Mouse (Mus musculus) ES-E14 (cell line): ENCODE data around the gene Emsy. TPM values are rescaled to one million over a fixed set of nuclear protein-coding genes. Genes with fewer than 3 reads are reported as not detected.

Experiments used
- DNase-seq: peaks from one replicate; pipeline ENCODE4 v3.0.0-alpha.2; 2013; ENCODE audit warnings: low read depth, low spot score
- H3K27ac ChIP-seq: 2 replicates; pipeline ENCODE4 v1.5.1; 2012; ENCODE audit warnings: low read depth, mild to moderate bottlenecking, low read length, moderate library complexity, mixed read lengths; ENCODE audit not compliant: poor library complexity, insufficient read depth, severe bottlenecking
- H3K36me3 ChIP-seq: 2 replicates; pipeline ENCODE4 v1.6.1; 2012; ENCODE audit warnings: mild to moderate bottlenecking, low read length, moderate library complexity, mixed read lengths; ENCODE audit not compliant: control insufficient read depth, poor library complexity, insufficient read depth, severe bottlenecking
- H3K4me1 ChIP-seq, 2 experiments: fragments of 150-350 bp in 1 of 2; sonication (generic) in 1 of 2; 2 replicates each; pipeline ENCODE4 v1.6.1; 2012; ENCODE audit warnings: low read length in 2 of 2, mild to moderate bottlenecking in 1 of 2, mixed read lengths in 1 of 2; ENCODE audit not compliant: control insufficient read depth in 2 of 2, insufficient read depth in 2 of 2, poor library complexity in 1 of 2
- H3K4me3 ChIP-seq, 2 experiments: fragments of 150-350 bp in 1 of 2; sonication (generic) in 1 of 2; 2 replicates each; pipeline ENCODE4 v1.5.1; 2012; ENCODE audit warnings: low read length in 2 of 2, low read depth in 1 of 2, mild to moderate bottlenecking in 1 of 2, mixed read lengths in 1 of 2; ENCODE audit not compliant: insufficient read depth in 1 of 2, poor library complexity in 1 of 2, severe bottlenecking in 1 of 2
- H3K9ac ChIP-seq: 2 replicates; pipeline ENCODE4 v1.6.1; 2012; ENCODE audit warnings: low read depth, mild to moderate bottlenecking, low read length, mixed read lengths; ENCODE audit not compliant: poor library complexity, insufficient read depth, severe bottlenecking
- H3K9me3 ChIP-seq: fragments of 150-350 bp; sonication (generic); 2 replicates; pipeline ENCODE4 v1.6.1; 2012; ENCODE audit warnings: low read depth, mild to moderate bottlenecking, low read length; ENCODE audit not compliant: control insufficient read depth, insufficient read depth
- CHD2 ChIP-seq: IDR thresholded peaks from 2 replicates; pipeline ENCODE4 v1.6.1; 2014; ENCODE audit warnings: mild to moderate bottlenecking, low read depth, low read length, inconsistent platforms
- HCFC1 ChIP-seq: IDR thresholded peaks from 2 replicates; pipeline ENCODE4 v1.6.1; 2012; ENCODE audit warnings: low read length, inconsistent platforms, borderline replicate concordance; ENCODE audit not compliant: insufficient read depth
- MAFK ChIP-seq: IDR thresholded peaks from 2 replicates; pipeline ENCODE4 v1.6.1; 2014; ENCODE audit warnings: mild to moderate bottlenecking, low read depth, low read length, inconsistent platforms; ENCODE audit not compliant: insufficient read depth
- ZC3H11A ChIP-seq: IDR thresholded peaks from 2 replicates; pipeline ENCODE4 v1.6.1; 2012; ENCODE audit warnings: low read depth, mild to moderate bottlenecking, inconsistent platforms, low read length, borderline replicate concordance
- ZNF384 ChIP-seq: IDR thresholded peaks from 2 replicates; pipeline ENCODE4 v1.6.1; 2012; ENCODE audit warnings: low read depth, low read length, inconsistent platforms
- in situ Hi-C, 2 experiments: fragments of 600-800 bp; cut with MboI; formaldehyde crosslinking; loops; one replicate each; pipeline ENCODE4 v1.15.1; 2025; ENCODE audit warnings: low sequenced_read_pairs in 2 of 2, inconsistent platforms in 1 of 2; ENCODE audit not compliant: unreplicated experiment in 2 of 2
- total RNA-seq: library from RNA; depleted of rRNA; stranded (reverse); fragments of 300-350 nt; gene quantifications from 2 replicates; pipeline ENCODE4 v1.2.3, GENCODE M21; 2012

Emsy gene
- total RNA-seq, 1 experiment = 25.5 TPM

DNA sequence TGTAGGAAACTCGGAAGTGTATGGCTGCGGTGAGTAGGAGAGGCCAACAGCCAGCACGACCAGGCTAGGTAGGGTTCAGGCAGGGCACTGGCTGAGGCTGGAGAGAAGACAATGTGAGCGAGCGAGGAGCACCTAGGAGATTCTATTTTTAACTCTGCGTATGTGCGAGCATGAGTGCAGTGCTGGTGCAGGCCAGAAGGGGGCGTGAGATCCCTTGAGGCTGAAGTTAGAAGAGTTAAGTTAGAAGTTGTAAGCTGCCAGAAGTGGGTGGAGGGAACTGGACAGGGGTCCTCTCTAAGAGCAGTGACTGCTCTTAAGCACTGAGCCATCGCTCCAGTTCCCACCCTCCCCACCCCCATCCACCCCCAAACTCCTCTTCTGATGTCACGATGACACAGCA is 26.2 kb upstream of the Emsy start:
- TF ChIP-seq MAFK (no peak), CHD2 (no peak), ZNF384 (no peak), ZC3H11A (no peak), HCFC1 (no peak)
- in situ Hi-C loops = loop anchor here in 1 of 2 experiments (25.0 kb wide), 1 partner anchor 196 kb away; the partner anchor contains the start of gene Lrrc32
- Histone ChIP-seq H3K9me3 (no peaks in the 10 kb centered on the region), H3K36me3 (no peaks in the 10 kb centered on the region), H3K27ac (no peak overlapping the region), H3K4me1 (peaks cover 0 to 2% of the 10 kb centered on the region in 2 experiments; a peak in 1 of 4 replicates), H3K4me3 (peak overlapping the region in 1 of 2 experiments; percentile 14; a peak in 1 of 4 replicates), H3K9ac (no peak overlapping the region)
- peak; percentile 47 for DNase-seq

DNA sequence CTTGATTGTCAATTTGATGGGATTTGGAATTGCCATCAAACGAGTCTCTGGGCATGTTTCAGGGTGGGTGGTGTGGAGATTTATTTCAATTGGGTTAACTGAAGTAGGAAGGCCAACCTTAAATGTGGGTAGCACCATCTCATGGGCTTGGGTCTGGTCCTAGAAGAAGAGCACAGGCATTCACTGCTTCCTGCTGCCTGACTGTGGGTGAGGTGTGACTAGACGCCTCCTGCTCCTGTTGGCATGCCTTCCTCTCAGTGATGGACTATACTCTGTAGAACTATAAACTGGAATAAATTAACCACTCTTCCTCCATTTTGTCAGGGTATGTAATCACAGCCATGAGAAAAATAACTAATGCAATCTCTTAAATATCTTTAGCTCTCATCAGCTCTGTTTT is 24.1 kb upstream of the Emsy start:
- DNase-seq = no peak

DNA sequence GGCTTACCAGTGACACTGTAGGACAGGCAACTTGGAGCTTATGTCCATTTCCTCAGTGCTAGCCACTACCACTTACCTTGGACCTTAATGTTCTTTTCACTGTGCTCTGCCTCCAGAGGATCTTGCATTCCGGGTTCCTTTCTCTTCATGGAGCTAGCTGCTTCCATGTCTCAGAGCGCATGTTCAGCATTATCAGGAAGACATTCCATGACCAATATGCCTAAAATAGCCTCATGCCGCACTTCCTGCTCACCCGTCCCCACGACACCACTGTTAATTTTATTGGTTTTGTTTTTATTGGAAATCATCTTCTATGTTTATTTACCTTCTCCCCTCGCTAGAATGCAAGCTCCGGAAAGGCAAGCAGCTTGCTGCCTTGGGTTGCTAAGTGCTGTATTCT is 21.9 kb upstream of the Emsy start:
- Histone ChIP-seq H3K9me3 (no peaks in the 10 kb centered on the region), H3K27ac (no peak overlapping the region), H3K9ac (no peak overlapping the region), H3K36me3 (no peaks in the 10 kb centered on the region), H3K4me3 (no peak overlapping the region), H3K4me1 (peaks cover 0 to 2% of the 10 kb centered on the region in 2 experiments; a peak in 1 of 4 replicates)
- TF ChIP-seq ZNF384 = no peak
- no peak for TF ChIP-seq MAFK
- TF ChIP-seq ZC3H11A = no peak
- TF ChIP-seq HCFC1 = no peak
- TF ChIP-seq CHD2 = no peak
- in situ Hi-C loops = loop anchor here in 1 of 2 experiments (25.0 kb wide), 1 partner anchor 191 kb away; the partner anchor contains the start of gene Lrrc32
- DNase-seq = no peak

More for the DNA sequence above, 24.1 kb upstream of the Emsy start:
- Histone ChIP-seq H3K27ac (no peak overlapping the region), H3K36me3 (no peaks in the 10 kb centered on the region), H3K9ac (no peak overlapping the region), H3K9me3 (no peaks in the 10 kb centered on the region), H3K4me3 (no peak overlapping the region), H3K4me1 (peaks cover 0 to 2% of the 10 kb centered on the region in 2 experiments; a peak in 1 of 4 replicates)
- in situ Hi-C loops = loop anchor here in 1 of 2 experiments (25.0 kb wide), 1 partner anchor 193 kb away; the partner anchor contains the start of gene Lrrc32
- TF ChIP-seq HCFC1 = no peak

DNA sequence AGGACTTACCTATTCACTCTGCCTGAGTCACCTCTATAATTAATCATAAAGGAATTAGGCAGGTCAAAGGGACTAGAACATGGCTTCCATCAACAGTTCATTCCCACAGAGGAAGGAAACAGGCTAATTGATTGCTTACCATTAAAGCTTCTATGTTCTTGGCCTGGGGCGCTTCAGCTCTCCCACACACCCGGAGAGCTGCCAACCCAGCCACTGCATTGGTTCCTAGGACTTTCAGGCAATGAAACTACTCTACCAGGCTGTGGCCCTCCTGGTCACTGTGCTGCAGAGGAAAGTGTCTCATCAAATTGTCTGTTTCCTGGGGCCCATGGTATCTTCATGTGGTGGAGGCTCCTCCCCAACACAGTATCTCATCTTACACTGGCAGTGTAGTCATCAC is 20.9 kb upstream of the Emsy start:
- in situ Hi-C loops = loop anchor here in 1 of 2 experiments (25.0 kb wide), 1 partner anchor 190 kb away; the partner anchor contains the start of gene Lrrc32
- TF ChIP-seq HCFC1 (no peak), MAFK (no peak), ZC3H11A (no peak), ZNF384 (no peak), CHD2 (no peak)
- Histone ChIP-seq H3K9ac (no peak overlapping the region), H3K4me1 (no peaks in the 10 kb centered on the region), H3K9me3 (no peaks in the 10 kb centered on the region), H3K4me3 (no peak overlapping the region), H3K27ac (no peak overlapping the region), H3K36me3 (no peaks in the 10 kb centered on the region)
- no peak for DNase-seq

DNA sequence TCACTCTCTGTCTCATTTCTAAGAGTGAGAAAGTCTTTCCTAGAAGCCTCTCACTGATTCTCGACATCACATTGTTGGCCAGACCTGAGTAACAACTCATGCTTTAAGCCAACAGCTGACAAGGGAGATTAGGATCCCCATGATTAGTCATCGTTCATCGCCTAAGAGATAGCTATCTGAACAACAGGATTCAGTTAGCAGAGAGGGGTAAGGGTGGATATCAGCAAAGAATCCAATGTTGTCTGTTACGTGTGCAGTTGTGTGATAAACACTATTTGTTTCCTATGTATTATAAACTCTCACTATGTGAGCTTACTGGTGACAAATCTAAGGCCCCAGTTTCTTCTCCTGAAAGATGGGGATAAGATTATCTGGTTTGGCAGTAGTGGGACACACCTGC is 17.8 kb upstream of the Emsy start:
- no peak overlapping the region for H3K27ac ChIP-seq
- TF ChIP-seq CHD2 (no peak), MAFK (no peak), HCFC1 (no peak)
- no peaks in the 10 kb centered on the region for H3K36me3 ChIP-seq
- in situ Hi-C loops = no loop called here
- no peaks in the 10 kb centered on the region for H3K4me1 ChIP-seq
- no peak overlapping the region for H3K9ac ChIP-seq
- DNase-seq = no peak
- no peak overlapping the region for H3K4me3 ChIP-seq
- no peaks in the 10 kb centered on the region for H3K9me3 ChIP-seq
